Mouse (Mus musculus): ENCODE results near the gene Ghr. TPM values are rescaled to one million over a fixed set of nuclear protein-coding genes. Genes with fewer than 3 reads are reported as not detected.

Gene Ghr
- polyA plus RNA-seq (2012; rRNA removed), result 154 and 218 TPM in 2 replicates

- DNase-seq (ENCODE audit: low read depth), result peak; percentile 44
These were observed at the start of gene Ghr for GRCm38 (mm10) chr15:3582807-3583636. Gene Ghr (minus strand): TSS chr15:3583492.

DNA sequence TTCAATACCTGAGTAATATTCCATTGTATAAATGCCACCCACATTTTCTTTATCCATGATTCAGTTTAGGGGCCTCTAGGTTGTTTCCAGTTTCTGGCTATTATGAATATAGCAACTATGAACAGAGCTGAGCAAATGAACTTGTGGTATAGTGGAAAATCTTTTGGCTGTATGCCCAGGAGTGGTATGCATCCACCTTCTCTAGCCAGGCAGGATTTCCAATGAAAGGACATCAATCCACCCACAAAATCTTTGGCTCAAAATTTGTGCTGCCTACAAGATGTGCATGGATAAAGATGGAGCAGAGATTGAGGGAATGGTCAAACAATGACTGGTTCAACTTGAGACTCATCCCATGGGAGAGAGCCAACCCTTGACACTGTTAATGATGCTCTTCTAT lies 39.5 kb upstream of the Ghr start:
- DNase-seq (ENCODE audit: low read depth), result no peak

GRCm38 (mm10) chr15:3620368-3620767 lies 37.1 kb upstream of the Ghr start:
- no peak for DNase-seq (ENCODE audit: low read depth)

- no peak for DNase-seq (ENCODE audit: low read depth)
These were observed 35.0 kb upstream of the Ghr start for GRCm38 (mm10) chr15:3618311-3618710.

DNA sequence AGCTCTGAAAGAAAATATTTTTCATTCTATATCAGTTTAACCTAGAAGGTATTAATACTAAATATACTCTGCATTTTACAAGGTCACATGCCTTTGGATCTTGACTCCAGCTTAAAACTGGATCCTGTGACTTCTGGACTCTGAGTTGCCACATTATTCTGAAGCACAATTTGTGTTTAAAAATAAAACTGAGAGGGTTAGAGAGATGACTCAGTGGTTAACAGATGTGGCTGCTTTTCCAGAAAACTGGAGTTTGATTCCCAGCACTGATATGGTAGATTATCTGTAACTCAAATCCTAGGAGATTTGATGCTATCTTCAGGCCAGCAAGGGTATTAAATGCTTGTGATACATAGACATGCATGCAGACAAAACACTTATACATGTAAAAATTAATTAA lies 28.7 kb upstream of the Ghr start:
- no peak for DNase-seq (ENCODE audit: low read depth)

DNA sequence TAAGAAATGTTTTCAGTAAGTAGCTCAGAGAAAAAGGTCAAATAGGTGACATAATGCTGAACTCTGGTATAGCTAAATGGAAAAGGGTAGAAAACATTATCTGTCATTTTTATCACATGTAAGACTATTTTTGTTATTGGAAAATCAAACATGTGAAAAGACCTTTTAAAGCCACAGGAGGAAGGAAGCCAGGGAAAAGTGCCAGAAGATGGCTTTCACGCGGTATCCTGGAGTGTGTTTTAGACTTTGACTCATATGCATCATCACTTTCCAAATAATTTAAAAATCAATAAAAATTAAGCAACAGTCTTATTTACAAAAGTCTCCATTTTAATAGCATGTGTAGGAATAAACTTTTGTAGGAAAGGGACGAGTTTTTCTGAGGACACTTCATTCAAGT lies 24.7 kb upstream of the Ghr start:
- no peak for DNase-seq (ENCODE audit: low read depth)

- DNase-seq (ENCODE audit: low read depth), result no peak
These were observed 18.8 kb upstream of the Ghr start for GRCm38 (mm10) chr15:3602098-3602486.

DNA sequence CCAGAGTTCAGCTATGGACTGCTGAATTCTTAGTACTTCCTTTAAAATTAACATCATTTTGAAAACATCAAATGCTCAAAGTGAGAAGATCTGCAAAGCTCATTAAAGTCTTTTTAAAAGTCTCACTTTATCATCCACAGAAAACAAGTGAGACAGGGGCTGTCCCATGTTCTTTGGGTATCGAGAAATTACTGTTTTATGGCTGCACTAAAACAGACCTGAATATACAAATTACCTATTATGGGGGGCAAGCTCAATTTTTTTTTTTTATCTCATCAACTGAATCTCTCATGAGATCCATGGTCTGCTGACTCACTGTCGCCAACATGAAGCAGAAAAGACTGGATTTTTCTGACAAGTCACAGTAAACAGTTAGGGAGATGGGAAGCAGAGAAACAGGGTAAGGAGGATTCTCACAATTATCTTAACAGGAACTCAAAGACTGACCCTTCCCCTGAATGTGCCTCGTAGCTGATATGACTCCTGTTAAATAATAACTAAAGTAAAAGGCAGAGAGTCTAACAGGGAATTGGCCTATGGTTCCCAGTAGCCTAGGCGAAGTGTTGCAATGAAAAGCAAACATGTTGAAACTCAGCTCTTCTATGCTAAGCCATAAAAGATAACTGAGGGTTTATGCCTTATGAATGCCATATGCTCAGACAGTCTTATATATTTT lies 18.3 kb upstream of the Ghr start:
- peak; percentile 31 for DNase-seq (ENCODE audit: low read depth)

DNA sequence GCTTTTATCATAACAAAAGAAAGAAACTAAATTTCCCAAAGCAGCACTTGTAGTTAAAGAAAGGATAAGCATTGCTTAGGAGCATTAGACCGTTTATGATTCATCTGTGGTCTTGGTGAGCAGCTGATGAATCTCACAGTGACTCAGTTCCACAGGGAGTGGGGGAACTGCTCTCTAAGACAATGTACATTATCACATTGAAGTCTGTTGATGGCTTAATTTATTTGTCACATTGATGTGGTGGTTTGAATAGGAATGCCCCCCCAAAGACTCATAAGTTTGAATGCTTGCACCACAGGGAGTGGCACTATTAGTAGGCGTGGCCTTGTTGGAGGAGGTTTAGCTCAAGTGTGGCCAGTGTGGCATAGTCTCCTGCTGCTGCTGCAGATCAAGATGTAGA lies 4.6 kb upstream of the Ghr start:
- no peak for DNase-seq (ENCODE audit: low read depth)

DNA sequence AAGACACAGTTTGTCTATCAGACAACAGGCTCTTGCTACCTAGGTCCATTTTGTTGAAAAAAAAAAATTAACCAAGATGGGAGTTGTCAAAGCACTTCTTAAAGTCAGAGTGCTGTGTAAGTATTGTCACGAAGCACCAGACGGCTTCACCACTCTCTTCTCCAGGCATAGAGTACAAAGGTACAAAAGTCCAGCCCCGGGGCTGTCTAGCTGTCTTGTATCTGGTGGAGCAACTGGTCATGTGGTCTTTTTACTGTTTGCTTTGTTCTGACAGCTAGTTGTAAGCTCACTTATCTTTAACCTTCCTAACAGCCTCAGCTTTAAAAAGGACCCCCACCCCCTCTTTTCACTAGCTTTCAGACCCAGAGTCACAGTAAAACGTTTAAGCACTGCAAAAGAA lies 1.1 kb upstream of the Ghr start:
- no peak for DNase-seq (ENCODE audit: low read depth)

- DNase-seq (ENCODE audit: low read depth), result no peak
These were observed 1.2 kb downstream of the Ghr start for GRCm38 (mm10) chr15:3581861-3582806.

GRCm38 (mm10) chr15:3581337-3581736 lies 2.0 kb downstream of the Ghr start:
- DNase-seq (ENCODE audit: low read depth), result no peak

- DNase-seq (ENCODE audit: low read depth), result peak; percentile 86
These were observed 3.1 kb downstream of the Ghr start for GRCm38 (mm10) chr15:3580216-3580615.

DNA sequence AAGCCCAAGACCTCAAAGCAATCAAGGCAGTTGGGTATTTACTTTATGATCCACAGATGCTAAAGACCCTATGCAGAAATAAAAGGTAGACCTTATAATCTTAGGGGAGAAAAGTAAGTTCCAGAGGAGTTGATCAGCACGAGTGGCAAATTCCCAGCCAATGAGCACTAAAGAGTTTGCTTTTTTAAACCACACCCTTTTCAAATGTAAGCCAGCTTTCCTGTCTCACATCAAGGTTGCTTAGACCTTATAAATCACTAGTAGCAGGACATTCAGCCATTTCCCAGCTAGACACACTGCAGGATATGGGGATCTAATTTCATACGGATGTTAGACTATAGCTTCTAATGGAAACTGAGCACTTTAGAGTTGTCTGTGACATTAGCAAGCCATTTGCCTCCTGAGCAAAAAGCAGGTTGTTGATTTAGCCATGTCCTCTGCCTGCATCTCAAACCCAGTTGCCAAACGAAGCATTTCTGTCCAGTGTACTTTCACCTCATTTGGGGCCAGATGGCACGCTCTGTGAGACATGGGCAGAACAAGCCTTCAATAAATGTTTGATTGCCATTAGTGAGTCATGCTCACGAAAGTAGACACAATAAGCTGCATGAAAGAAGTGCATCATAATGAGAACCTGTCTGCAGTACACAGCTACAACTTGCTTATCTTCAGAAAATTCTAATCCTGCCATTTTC lies 4.9 kb downstream of the Ghr start:
- no peak for DNase-seq (ENCODE audit: low read depth)

DNA sequence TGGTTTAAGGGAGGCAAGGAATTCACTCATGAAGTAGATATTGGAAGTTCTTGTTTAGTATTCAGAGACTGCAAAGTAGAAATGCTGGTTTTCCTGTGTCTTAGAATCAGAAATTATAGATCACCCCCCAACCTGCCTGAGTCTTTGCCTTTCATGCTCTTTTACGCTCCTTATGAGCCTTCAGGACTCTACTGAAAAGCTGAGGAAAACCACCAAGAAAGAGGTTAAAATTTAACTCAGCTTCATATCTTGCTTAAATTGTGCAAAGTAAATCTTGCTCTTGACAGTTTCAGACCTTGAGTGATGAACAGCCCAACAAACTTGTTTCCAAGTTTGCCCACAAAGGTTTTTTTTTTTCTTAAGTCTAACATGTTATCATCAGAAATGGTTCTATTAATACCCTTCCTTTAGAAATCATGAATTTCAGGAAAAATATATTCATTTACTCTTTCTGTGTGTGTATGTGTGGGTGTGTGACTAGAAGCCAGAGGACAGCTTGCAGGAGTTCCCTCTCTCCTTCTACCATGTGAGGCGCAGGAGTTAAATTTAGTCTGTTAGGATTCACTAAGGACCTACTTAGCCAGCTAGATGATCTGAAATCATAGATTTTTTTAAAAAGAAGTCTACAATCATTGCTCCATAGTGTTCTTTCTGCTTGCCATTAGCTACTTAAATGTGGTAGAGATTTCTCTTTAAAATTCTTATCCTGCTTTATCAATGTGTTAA lies 14.0 kb downstream of the Ghr start:
- DNase-seq (ENCODE audit: low read depth), result no peak

- no peak for DNase-seq (ENCODE audit: low read depth)
These were observed 18.7 kb downstream of the Ghr start for GRCm38 (mm10) chr15:3564570-3564969.

- no peak for DNase-seq (ENCODE audit: low read depth)
These were observed 19.3 kb downstream of the Ghr start for GRCm38 (mm10) chr15:3563929-3564516.

DNA sequence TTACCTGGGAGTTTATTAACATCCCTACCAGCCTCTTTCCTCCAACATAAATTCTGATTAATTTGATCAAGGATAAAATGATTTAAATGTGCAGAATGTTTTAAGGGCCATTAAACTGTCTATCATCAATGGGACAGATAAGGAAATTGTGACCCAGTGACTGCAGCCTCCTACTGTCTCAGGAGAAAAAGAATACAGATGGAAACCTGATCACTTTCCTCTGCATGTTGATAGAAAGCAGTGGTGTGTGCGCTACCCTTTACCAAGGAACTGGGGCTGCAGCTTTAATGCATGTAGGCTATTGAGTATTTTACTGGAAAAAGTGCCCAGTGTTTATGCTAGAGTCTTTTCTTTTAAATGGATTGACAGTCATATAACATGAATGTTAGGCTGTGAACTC lies 19.8 kb downstream of the Ghr start:
- DNase-seq (ENCODE audit: low read depth), result no peak

GRCm38 (mm10) chr15:3558524-3558923 lies 24.8 kb downstream of the Ghr start:
- no peak for DNase-seq (ENCODE audit: low read depth)

- no peak for DNase-seq (ENCODE audit: low read depth)
These were observed 39.0 kb downstream of the Ghr start for GRCm38 (mm10) chr15:3544289-3544688.

Measured in gonadal fat pad, adult 2 months (tissue).